Mouse (Mus musculus): ENCODE results near the gene Ptgdr. TPM values are rescaled to one million over a fixed set of nuclear protein-coding genes. Genes with fewer than 3 reads are reported as not detected.

Gene Ptgdr
- not detected for polyA plus RNA-seq (2014; fragmentation: Illumina TruSeq; extraction: RNeasy Lipid Tissue Mini Kit (QIAGEN cat#74804); ENCODE audit: low read depth, low replicate concordance)

GRCm38 (mm10) chr14:44858868-44859613 is at the start of gene Ptgdr:
Gene Ptgdr, minus strand, starts transcription at chr14:44859375.

Other genes with a start within 250 kb of the Ptgdr start
- gene Gm5624, start 231.4 kb downstream of the Ptgdr start, polyA plus RNA-seq (2014; fragmentation: Illumina TruSeq; extraction: RNeasy Lipid Tissue Mini Kit (QIAGEN cat#74804); ENCODE audit: low read depth, low replicate concordance) = not detected
- not detected for gene Gm8257, start 152.9 kb downstream of the Ptgdr start, polyA plus RNA-seq (2014; fragmentation: Illumina TruSeq; extraction: RNeasy Lipid Tissue Mini Kit (QIAGEN cat#74804); ENCODE audit: low read depth, low replicate concordance)
- gene Gm8267, start 109.0 kb downstream of the Ptgdr start, polyA plus RNA-seq (2014; fragmentation: Illumina TruSeq; extraction: RNeasy Lipid Tissue Mini Kit (QIAGEN cat#74804); ENCODE audit: low read depth, low replicate concordance) = not detected
- 1.8 TPM for gene Ptger2, start 128.8 kb upstream of the Ptgdr start, polyA plus RNA-seq (2014; fragmentation: Illumina TruSeq; extraction: RNeasy Lipid Tissue Mini Kit (QIAGEN cat#74804); ENCODE audit: low read depth, low replicate concordance)